Mouse (Mus musculus) layer of hippocampus, adult 2 months (tissue): ENCODE results near the gene Cyp2d26. TPM values are rescaled to one million over a fixed set of nuclear protein-coding genes. Genes with fewer than 3 reads are reported as not detected.
A peak's percentile ranks its signal among the peaks of the same experiment; 100 is the strongest.

Experiments
- DNase-seq, 2 experiments: peaks; one replicate each; pipeline ENCODE4 v3.0.0; 2022; ENCODE audit warnings: low spot score in 2 of 2
- H3K27ac ChIP-seq: fragments of 200-600 bp; 2 replicates; pipeline ENCODE4 v1.8.1; 2022
- H3K4me3 ChIP-seq: fragments of 200-600 bp; 2 replicates; pipeline ENCODE4 v1.8.1; 2022; ENCODE audit warnings: mild to moderate bottlenecking
- CTCF ChIP-seq: fragments of 200-600 bp; conservative IDR thresholded peaks from 2 replicates; pipeline ENCODE4 v1.8.1; 2022; ENCODE audit warnings: antibody characterized with exemption, mild to moderate bottlenecking, moderate library complexity
- long read RNA-seq, 2 experiments: library from polyadenylated mRNA; stranded (forward); transcript quantifications; one replicate each; pipeline ENCODE4 v2.0.0; 2021; ENCODE audit warnings: borderline mapping rate in 2 of 2
- total RNA-seq, 2 experiments: library from RNA; stranded (reverse); gene quantifications; 2 replicates each; pipeline ENCODE4 v1.2.3; 2021

The Cyp2d26 gene
- not detected for total RNA-seq
- long read RNA-seq, experiment 1: 0 reads
- long read RNA-seq, experiment 2: 0 reads

GRCm38 (mm10) chr15:82794277-82794676 lies at the start of gene Cyp2d26:
Gene Cyp2d26 (minus strand): TSS chr15:82794294.
- Histone ChIP-seq H3K27ac (no peak within 1 kb of the TSS), H3K4me3 (no peak within 1 kb of the TSS)
- TF ChIP-seq CTCF: no peak
- DNase-seq: no peak

DNA sequence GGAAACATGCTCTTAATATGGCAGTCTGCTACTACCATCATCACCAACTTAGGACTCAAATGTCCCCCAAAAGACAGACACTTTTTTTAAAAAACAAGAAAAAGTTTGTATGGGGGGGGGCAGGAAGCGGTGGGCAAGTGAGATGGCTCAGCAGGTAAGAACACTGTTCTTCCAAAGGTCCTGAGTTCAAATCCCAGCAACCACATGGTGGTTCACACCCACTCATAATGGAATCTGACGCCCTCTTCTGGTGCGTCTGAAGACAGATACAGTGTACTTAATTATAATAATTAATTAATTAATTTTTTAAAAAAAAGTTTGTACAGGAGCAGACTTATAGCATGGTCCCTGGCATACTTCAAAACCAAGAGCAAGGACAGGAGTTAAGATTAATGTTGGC lies 45.1 kb upstream of the Cyp2d26 start:
- no peak for DNase-seq
- Histone ChIP-seq H3K27ac (no peak overlapping the region), H3K4me3 (no peak overlapping the region)
- no peak for TF ChIP-seq CTCF

DNA sequence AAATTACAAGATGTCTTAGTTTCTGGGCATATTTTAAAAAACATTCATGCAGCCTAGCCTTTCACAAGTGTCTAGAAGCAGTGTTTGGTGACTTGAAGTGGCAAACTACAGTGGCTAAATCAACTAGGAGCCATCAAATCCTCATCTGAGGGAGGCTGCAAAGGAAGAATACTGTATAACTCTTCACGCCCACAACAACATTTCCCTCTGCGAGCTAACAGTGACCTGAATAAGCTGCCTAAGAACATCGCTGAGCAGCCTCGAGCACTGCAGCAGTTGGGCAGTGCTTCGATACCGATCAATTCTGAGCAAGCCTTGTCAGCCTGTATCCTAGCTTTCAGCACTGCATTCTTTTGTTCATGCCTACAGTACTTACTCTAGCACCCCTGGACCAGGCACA lies 35.8 kb upstream of the Cyp2d26 start:
- no peak for TF ChIP-seq CTCF
- no peak overlapping the region for H3K27ac ChIP-seq
- no peak overlapping the region for H3K4me3 ChIP-seq
- DNase-seq: no peak

- DNase-seq: no peak
- H3K4me3 ChIP-seq: no peak overlapping the region
- TF ChIP-seq CTCF: no peak
- no peak overlapping the region for H3K27ac ChIP-seq
Measured at GRCm38 (mm10) chr15:82825866-82826265, 31.8 kb upstream of the Cyp2d26 start.

DNA sequence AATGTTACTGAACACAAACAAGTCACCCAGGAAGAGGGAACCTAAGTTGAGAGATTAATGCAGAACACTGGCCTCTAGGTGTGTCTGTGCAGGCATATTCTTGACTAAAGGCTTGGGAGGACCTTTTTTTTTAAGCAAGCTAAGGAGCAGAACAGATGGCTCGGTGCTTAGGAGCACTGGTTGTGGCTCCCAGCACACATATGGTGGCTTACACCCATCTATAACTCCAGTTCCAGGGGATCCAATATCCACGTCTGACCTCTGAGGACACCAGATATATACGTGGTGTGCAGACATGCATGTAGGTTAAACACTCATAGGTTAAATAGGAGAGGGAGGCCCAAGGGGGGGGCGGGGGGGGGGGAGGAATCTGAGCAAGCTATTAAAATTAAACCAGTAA lies 28.3 kb upstream of the Cyp2d26 start:
- Histone ChIP-seq H3K4me3 (no peak overlapping the region), H3K27ac (no peak overlapping the region)
- no peak for TF ChIP-seq CTCF
- DNase-seq: no peak

GRCm38 (mm10) chr15:82821657-82822056 lies 27.6 kb upstream of the Cyp2d26 start:
- no peak for DNase-seq
- no peak for TF ChIP-seq CTCF
- no peak overlapping the region for H3K4me3 ChIP-seq
- H3K27ac ChIP-seq: no peak overlapping the region

DNA sequence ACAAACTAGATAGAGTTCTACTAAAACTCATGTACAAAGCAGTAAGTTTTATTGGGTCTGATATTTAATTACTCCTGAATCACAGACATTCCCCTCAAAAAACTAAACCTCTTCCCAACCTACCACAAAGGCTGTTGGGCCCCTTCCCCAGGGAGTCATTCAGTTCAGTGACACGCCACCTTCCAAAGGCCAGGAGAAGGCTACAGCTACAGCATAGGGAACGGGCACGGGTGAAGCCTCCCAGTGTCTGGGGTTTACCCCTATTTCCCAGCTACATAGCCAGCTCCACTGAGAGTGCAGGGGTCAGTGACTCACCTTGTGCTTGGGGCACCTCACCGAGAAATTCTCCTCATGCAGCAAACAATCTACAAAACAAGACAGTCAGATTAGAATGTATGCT lies 21.2 kb upstream of the Cyp2d26 start:
- DNase-seq: no peak
- no peak for TF ChIP-seq CTCF
- Histone ChIP-seq H3K27ac (no peak overlapping the region), H3K4me3 (no peak overlapping the region)

DNA sequence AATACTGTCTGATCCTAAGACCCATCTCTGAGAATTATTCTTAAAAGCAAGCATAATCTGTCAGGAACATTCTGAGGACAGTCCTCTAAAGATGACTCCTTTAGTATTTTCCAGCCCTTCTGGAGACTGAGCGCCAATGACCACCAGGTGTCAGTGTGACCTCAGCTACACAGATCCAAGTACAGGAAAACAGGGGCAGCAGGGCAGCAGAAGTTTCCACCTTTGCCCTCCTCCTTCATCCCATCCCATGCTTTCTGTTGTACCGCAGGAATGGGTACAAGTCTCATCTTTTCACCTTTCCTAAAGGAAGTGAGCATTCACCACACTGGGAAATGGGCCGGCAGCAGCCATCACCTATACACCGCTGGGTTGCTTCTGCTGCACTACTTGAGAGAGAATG lies 20.7 kb upstream of the Cyp2d26 start:
- H3K27ac ChIP-seq: no peak overlapping the region
- peak; percentile 23 to 55 for DNase-seq
- TF ChIP-seq CTCF: peak; percentile 92
- H3K4me3 ChIP-seq: no peak overlapping the region

- no peak for DNase-seq
- Histone ChIP-seq H3K4me3 (no peak overlapping the region), H3K27ac (no peak overlapping the region)
- TF ChIP-seq CTCF: no peak
Measured at GRCm38 (mm10) chr15:82814321-82814720, 20.2 kb upstream of the Cyp2d26 start.

DNA sequence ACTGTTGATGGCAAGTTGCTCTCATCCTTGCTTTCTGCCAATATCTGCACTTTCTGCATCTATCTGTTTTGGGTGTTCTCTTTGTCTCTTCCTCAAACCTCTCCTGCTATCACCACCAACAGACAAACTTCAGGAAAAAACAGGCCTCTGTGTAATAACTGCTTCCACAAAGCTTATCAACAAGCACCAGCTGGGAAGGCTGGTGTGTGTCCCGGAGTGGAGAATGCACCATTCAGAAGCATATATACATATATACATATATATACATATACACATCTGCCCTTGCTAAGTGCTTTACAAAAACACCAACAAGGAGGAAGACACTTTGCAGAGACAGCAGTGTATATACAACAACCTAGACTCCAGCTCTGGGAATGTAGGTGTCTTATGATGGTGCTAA lies 16.5 kb upstream of the Cyp2d26 start:
- no peak for TF ChIP-seq CTCF

DNA sequence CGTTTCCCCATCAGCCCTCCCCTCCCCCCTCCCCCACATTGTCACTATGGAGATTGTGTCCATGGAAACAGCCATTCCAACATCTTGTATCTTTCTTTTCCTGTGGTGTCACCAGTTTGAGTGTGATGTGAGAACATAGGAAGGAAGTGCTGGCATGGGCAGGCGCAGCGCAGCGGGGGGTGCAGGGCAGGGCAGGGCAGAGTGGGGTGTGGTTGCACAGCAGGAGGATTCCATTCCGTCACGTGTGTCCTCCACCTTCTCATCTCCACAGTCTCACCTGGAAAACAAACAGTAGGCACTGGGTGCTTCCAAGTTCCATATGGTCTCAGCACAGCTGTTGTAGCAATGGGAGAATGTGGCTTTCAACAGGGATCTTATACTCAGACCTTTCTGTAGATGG lies 15.4 kb upstream of the Cyp2d26 start:
- Histone ChIP-seq H3K4me3 (no peak overlapping the region), H3K27ac (peak overlapping the region; percentile 55; the same call in 1 of the 2 replicates)
- no peak for DNase-seq
- no peak for TF ChIP-seq CTCF

More for the DNA sequence above, 16.5 kb upstream of the Cyp2d26 start:
- H3K4me3 ChIP-seq: no peak overlapping the region
- H3K27ac ChIP-seq: no peak overlapping the region
- DNase-seq: no peak

DNA sequence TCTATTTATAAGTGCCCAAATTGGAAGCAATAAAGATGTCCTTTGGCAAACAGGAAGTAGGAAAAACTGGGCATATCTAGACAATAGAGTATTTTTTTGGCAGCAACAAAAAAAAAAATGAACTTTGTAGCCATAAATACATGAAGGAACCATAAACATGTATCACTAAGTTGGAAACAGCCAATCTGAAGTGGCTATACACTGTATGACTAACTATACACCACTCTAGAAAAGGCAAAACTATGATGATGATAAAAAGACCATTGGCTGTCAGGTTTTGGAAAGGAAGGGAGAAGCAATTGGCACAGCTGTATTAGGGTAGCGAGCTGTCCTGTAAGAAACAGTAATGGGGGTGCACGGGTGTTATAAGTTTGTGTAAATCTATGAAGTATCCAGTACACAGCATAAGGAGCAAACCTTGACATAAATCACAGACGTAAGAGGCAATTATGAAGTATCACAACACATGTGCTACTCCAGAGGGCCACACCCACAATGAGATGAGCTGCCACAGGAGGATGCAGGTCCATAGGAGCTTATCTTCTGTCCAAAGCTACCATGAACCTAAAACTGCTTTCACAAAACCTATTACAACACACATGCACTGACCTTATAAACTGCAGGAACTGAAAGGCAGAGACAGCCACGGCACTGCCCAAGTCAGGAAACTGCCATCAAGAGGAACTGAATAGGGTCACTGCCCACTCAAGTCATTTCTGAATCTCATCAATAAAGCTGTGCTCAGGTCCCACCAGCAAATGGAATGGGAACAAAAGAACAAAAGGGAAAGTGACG lies 13.1 kb upstream of the Cyp2d26 start:
- DNase-seq: no peak
- H3K27ac ChIP-seq: no peak overlapping the region
- no peak for TF ChIP-seq CTCF
- H3K4me3 ChIP-seq: no peak overlapping the region

- Histone ChIP-seq H3K27ac (no peak overlapping the region), H3K4me3 (no peak overlapping the region)
- DNase-seq: peak; percentile 81 to 92
- TF ChIP-seq CTCF: peak; percentile 98
Measured at GRCm38 (mm10) chr15:82804708-82805639, 10.9 kb upstream of the Cyp2d26 start.
